Mouse (Mus musculus) cerebellum, postnatal 14 days (tissue): Measurements from ENCODE around the gene Mindy3.
A peak's percentile ranks its signal among the peaks of the same experiment; 100 is the strongest.

ENCODE experiments used
- DNase-seq, 2 experiments: peaks; one replicate each; pipeline ENCODE4 v3.0.0; 2021; ENCODE audit warnings: mixed read lengths in 2 of 2

Mindy3 gene

GRCm38 (mm10) chr2:12368016-12368415 is 51.3 kb downstream of the Mindy3 start:
- no peak for DNase-seq

GRCm38 (mm10) chr2:12361310-12361709 is 58.0 kb downstream of the Mindy3 start:
- DNase-seq, result no peak

- DNase-seq, result no peak
Measured at GRCm38 (mm10) chr2:12354837-12355236, 64.4 kb downstream of the Mindy3 start.

- DNase-seq, result no peak
Measured at GRCm38 (mm10) chr2:12348914-12349313, 70.4 kb downstream of the Mindy3 start.

GRCm38 (mm10) chr2:12331962-12332361 is 87.3 kb downstream of the Mindy3 start:
- DNase-seq, result no peak

GRCm38 (mm10) chr2:12329620-12330019 is 89.7 kb downstream of the Mindy3 start:
- no peak for DNase-seq

GRCm38 (mm10) chr2:12329068-12329407 is 90.2 kb downstream of the Mindy3 start:
- DNase-seq, result no peak

- no peak for DNase-seq
Measured at GRCm38 (mm10) chr2:12328355-12329067, 90.8 kb downstream of the Mindy3 start.

GRCm38 (mm10) chr2:12327691-12328354 is 91.4 kb downstream of the Mindy3 start:
- no peak for DNase-seq

GRCm38 (mm10) chr2:12327216-12327615 is 92.1 kb downstream of the Mindy3 start:
- peak; percentile 7 to 19 for DNase-seq

GRCm38 (mm10) chr2:12325868-12326267 is 93.4 kb downstream of the Mindy3 start:
- DNase-seq, result no peak

- DNase-seq, result peak in 1 of 2 experiments; percentile 7
Measured at GRCm38 (mm10) chr2:12325417-12325816, 93.9 kb downstream of the Mindy3 start.

GRCm38 (mm10) chr2:12320914-12321313 is 98.4 kb downstream of the Mindy3 start:
- DNase-seq, result no peak

GRCm38 (mm10) chr2:12318715-12319114 is 100.6 kb downstream of the Mindy3 start:
- DNase-seq, result no peak

- DNase-seq, result peak in 1 of 2 experiments; percentile 14
Measured at GRCm38 (mm10) chr2:12318036-12318435, 101.2 kb downstream of the Mindy3 start.

GRCm38 (mm10) chr2:12317343-12317742 is 101.9 kb downstream of the Mindy3 start:
- DNase-seq, result no peak

GRCm38 (mm10) chr2:12316361-12316760 is 102.9 kb downstream of the Mindy3 start:
- DNase-seq, result no peak

GRCm38 (mm10) chr2:12314028-12314427 is 105.2 kb downstream of the Mindy3 start:
- DNase-seq, result no peak

GRCm38 (mm10) chr2:12308466-12308865 is 110.8 kb downstream of the Mindy3 start:
- no peak for DNase-seq

- DNase-seq, result no peak
Measured at GRCm38 (mm10) chr2:12307311-12307710, 112.0 kb downstream of the Mindy3 start.

GRCm38 (mm10) chr2:12305064-12305650 is 114.1 kb downstream of the Mindy3 start:
- DNase-seq, result no peak

- peak; percentile 90 to 92 for DNase-seq
Measured at GRCm38 (mm10) chr2:12301431-12302170, 117.7 kb downstream of the Mindy3 start, which contains the start of gene Itga8. Gene Itga8, minus strand, starts transcription at chr2:12301922.
